Mouse (Mus musculus) hematopoietic stem cell, adult 5-6 weeks (primary cell): Measurements from ENCODE around the gene Cask. TPM values are rescaled to one million over a fixed set of nuclear protein-coding genes. Genes with fewer than 3 reads are reported as not detected.
A peak's percentile ranks its signal among the peaks of the same experiment; 100 is the strongest.
"Not testable (repeated sequence)": the region's sequence is repeated elsewhere in the genome, so short reads cannot be mapped to it uniquely, and the experiment has no call there.

ENCODE experiments used
- ATAC-seq, 2 experiments: fragments of 125-278 bp in 1 of 2; replicated peaks in 1 of 2; 2 replicates each; pipeline ENCODE4 v1.8.0; 2016 to 2017; ENCODE audit warnings: inconsistent platforms in 2 of 2, mild to moderate bottlenecking in 2 of 2, moderate number of reproducible peaks in 2 of 2, low read depth in 1 of 2, moderate TSS enrichment in 1 of 2; ENCODE audit not compliant: low FRiP score in 2 of 2, poor library complexity in 2 of 2, severe bottlenecking in 2 of 2, insufficient read depth in 1 of 2, low TSS enrichment in 1 of 2
- total RNA-seq: library from RNA; stranded (forward); fragments of 172-1452, 232-1000 nt; gene quantifications from 2 replicates; pipeline ENCODE4 v1.2.3, GENCODE M21; 2017

The Cask gene
- total RNA-seq, 1 experiment from 2014 or later = 14.1 TPM

- ATAC-seq = not testable (repeated sequence)
Measured at GRCm38 (mm10) chrX:13730785-13731184, 120.4 kb downstream of the Cask start.

- ATAC-seq = no peak
Measured at GRCm38 (mm10) chrX:13729835-13730480, 121.2 kb downstream of the Cask start.

GRCm38 (mm10) chrX:13725573-13726403 lies 125.4 kb downstream of the Cask start:
- no peak for ATAC-seq

- no peak for ATAC-seq
Measured at GRCm38 (mm10) chrX:13720296-13720829, 130.8 kb downstream of the Cask start.

- no peak for ATAC-seq
Measured at GRCm38 (mm10) chrX:13718283-13718682, 132.9 kb downstream of the Cask start.

- ATAC-seq = no peak
Measured at GRCm38 (mm10) chrX:13716796-13717569, 134.2 kb downstream of the Cask start.

- peak; percentile 56 to 66; a peak in 2 of 4 replicates for ATAC-seq
Measured at GRCm38 (mm10) chrX:13710174-13710573, 141.0 kb downstream of the Cask start.

- ATAC-seq = no peak
Measured at GRCm38 (mm10) chrX:13705051-13705450, 146.1 kb downstream of the Cask start.

- ATAC-seq = no peak
Measured at GRCm38 (mm10) chrX:13700681-13701080, 150.5 kb downstream of the Cask start.

GRCm38 (mm10) chrX:13691865-13692264 lies 159.3 kb downstream of the Cask start:
- ATAC-seq = no peak

GRCm38 (mm10) chrX:13688356-13688755 lies 162.8 kb downstream of the Cask start:
- ATAC-seq = no peak

- no peak for ATAC-seq
Measured at GRCm38 (mm10) chrX:13686589-13686988, 164.6 kb downstream of the Cask start.

- ATAC-seq = no peak
Measured at GRCm38 (mm10) chrX:13681748-13682147, 169.4 kb downstream of the Cask start.

GRCm38 (mm10) chrX:13673001-13673400 lies 178.2 kb downstream of the Cask start:
- no peak for ATAC-seq

- no peak for ATAC-seq
Measured at GRCm38 (mm10) chrX:13670342-13670741, 180.8 kb downstream of the Cask start.

- ATAC-seq = no peak
Measured at GRCm38 (mm10) chrX:13668867-13669266, 182.3 kb downstream of the Cask start.

- no peak for ATAC-seq
Measured at GRCm38 (mm10) chrX:13661063-13661462, 190.1 kb downstream of the Cask start, which contains the start of gene Gpr82. Gene Gpr82, plus strand, starts transcription at chrX:13661363.
